Mouse (Mus musculus): ENCODE data around the gene Srxn1.

DNA sequence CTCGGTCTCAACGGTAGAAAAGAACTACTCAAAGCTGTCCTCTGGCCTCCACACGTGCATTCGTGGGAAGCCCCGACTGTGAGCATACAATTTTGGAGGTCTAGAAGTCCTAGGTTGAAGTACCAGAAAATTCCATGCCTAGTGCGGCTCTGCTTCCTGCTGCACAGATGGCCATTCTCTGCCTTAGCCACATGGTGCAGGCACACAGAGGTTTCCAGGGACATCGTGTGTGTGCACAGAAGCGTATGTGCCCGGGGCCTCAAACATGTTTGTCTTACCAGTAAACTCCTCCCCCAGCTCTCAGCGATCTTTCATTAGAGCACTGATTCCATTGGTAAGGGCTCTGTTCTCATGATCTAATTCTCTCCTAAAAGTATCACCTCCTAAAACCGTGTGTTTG is 7.4 kb upstream of the Srxn1 start:
- TF ChIP-seq CTCF (IDR thresholded peaks at IDR 0.05; ENCODE audit: borderline replicate concordance, extremely low read depth, insufficient read depth, insufficient read length) = no peak
- TF ChIP-seq POLR2A (IDR thresholded peaks at IDR 0.05; ENCODE audit: borderline replicate concordance, extremely low read depth, insufficient read depth, insufficient read length, poor library complexity, severe bottlenecking) = no peak

All from brain, embryonic 14.5 days (tissue).